Mouse (Mus musculus) lung, adult 2 months (tissue): ENCODE measurements around the gene Akr1e1. TPM values are rescaled to one million over a fixed set of nuclear protein-coding genes. Genes with fewer than 3 reads are reported as not detected.
"Not testable (repeated sequence)": the region's sequence is repeated elsewhere in the genome, so short reads cannot be mapped to it uniquely, and the experiment has no call there.

ENCODE experiments used
- DNase-seq: peaks from one replicate; pipeline ENCODE4 v3.0.0; 2022
- H3K4me1 ChIP-seq: fragments of 200-500 bp; 2 replicates; pipeline ENCODE4 v1.6.1; 2011; ENCODE audit warnings: low read length; ENCODE audit not compliant: control insufficient read depth, insufficient read depth
- H3K4me3 ChIP-seq: fragments of 200-500 bp; replicated peaks from 2 replicates; pipeline ENCODE3; 2011; ENCODE audit warnings: low read depth, mild to moderate bottlenecking, control low read depth, low read length; ENCODE audit errors: extremely low read depth
- CTCF ChIP-seq: fragments of 200-500 bp; IDR thresholded peaks from 2 replicates; pipeline ENCODE4 v1.5.1; 2011; ENCODE audit warnings: mild to moderate bottlenecking, low read length, control low read depth; ENCODE audit not compliant: insufficient read depth
- POLR2A ChIP-seq: fragments of 200-500 bp; IDR thresholded peaks from 2 replicates; pipeline ENCODE4 v1.6.1; 2011; ENCODE audit warnings: low read depth, mild to moderate bottlenecking, control low read depth, low read length, borderline replicate concordance; ENCODE audit errors: extremely low read depth
- WGBS: fragments of 180-500 bp; shearing (Covaris S2); methylation state at CpG from one replicate; pipeline ENCODE4 v1.1.7; 2018; 5-methylcytosine and 5-hydroxymethylcytosine counted together
- polyA plus RNA-seq: library from polyadenylated mRNA; depleted of rRNA; stranded (reverse); fragments of >200 nt; gene quantifications from 2 replicates; pipeline ENCODE4 v1.2.3, GENCODE M21; 2012; rRNA removed

The Akr1e1 gene
- 1.2 and 2.1 TPM in 2 replicates for polyA plus RNA-seq

- DNase-seq, result peak; percentile 81
- no peak for TF ChIP-seq CTCF
- peak; percentile 81; the same call in 1 of the 2 replicates for TF ChIP-seq POLR2A
- Histone ChIP-seq H3K4me1 (no peaks in the 10 kb centered on the region), H3K4me3 (peak within 1 kb of the TSS; percentile 90)
- 3% methylated on average over 10 of the region's 10 CpGs for WGBS
Observed at GRCm38 (mm10) chr13:4608961-4609409, at the start of gene Akr1e1. Gene Akr1e1, minus strand, starts transcription at chr13:4609174.

- no peak overlapping the region for H3K4me3 ChIP-seq
- 87% methylated on average over 5 of the region's 5 CpGs for WGBS
- DNase-seq, result no peak
- TF ChIP-seq POLR2A (no peak), CTCF (no peak)
- H3K4me1 ChIP-seq, result no peaks in the 10 kb centered on the region
Observed at GRCm38 (mm10) chr13:4658346-4658745, 49.4 kb upstream of the Akr1e1 start.

DNA sequence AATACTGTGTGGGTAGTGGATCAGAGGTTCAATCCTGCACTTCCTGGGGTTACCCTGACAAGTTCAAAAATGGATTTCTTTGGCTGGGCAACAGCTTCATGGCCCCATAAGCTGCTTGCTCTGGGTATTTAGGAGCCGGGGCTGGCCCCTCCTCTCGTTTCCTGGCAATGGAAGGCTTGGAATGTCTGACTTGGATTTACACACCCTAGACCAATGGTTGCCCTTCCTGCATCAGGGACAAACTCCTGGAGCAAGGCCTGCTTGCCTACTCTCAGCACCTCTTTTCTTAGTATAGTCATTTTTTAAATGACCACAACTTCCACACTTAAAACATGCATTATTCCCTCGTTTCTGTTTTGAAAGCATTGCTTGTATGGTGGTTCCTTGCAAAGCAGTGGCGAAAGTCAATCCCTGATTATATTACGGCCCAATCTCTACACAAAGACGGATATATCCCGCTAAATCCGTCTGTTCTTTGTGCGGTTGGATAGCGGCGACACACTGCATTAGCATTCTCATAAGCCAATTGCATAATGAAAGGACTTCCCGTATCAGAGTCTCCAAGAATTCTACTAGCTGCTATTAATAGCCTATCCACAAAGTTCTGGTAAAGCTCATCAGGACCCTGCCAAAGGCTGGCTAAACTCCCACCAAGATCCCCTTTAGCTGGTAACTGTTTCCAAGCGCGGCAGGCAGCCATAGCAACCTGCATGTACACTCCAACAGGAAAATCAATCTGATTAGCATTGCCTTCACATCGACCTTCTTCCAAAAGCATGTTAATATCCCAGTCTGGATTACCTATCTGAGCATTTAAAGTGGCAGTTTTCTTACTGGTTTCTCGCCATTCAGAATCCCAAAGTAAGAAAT lies 47.5 kb upstream of the Akr1e1 start:
- WGBS, result 86% methylated on average over 16 of the region's 16 CpGs
- no peak overlapping the region for H3K4me3 ChIP-seq

DNA sequence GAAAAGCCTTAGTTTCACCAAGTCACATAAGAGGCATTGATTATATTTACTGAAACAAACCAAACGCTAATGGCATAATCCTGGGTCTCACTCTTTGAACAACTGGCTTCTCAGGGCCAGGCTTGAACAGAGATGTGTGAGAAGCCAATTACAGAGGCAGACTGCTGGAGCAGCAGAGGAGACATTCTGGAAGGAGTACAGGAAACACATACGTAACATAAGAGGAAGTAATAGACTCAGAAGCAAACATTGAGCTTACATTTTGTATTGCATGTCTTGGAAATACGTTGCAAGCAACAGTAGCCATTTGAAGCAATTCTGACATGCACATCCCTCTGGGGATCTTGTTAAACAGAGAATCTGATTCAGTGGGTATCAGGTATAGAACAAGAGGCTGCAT lies 41.2 kb upstream of the Akr1e1 start:
- WGBS, result 50% methylated on average over 3 of the region's 3 CpGs
- TF ChIP-seq CTCF, result no peak
- no peak for TF ChIP-seq POLR2A
- H3K4me1 ChIP-seq, result no peaks in the 10 kb centered on the region
- DNase-seq, result no peak
- H3K4me3 ChIP-seq, result no peak overlapping the region

More for the DNA sequence above, 47.5 kb upstream of the Akr1e1 start:
- no peak for TF ChIP-seq POLR2A
- TF ChIP-seq CTCF, result no peak
- H3K4me1 ChIP-seq, result no peaks in the 10 kb centered on the region
- no peak for DNase-seq

GRCm38 (mm10) chr13:4645248-4645647 lies 36.3 kb upstream of the Akr1e1 start:
- TF ChIP-seq POLR2A, result no peak
- no peak for TF ChIP-seq CTCF
- 80% methylated on average over 3 of the region's 3 CpGs for WGBS
- DNase-seq, result no peak

GRCm38 (mm10) chr13:4610902-4611301 lies 1.9 kb upstream of the Akr1e1 start:
- TF ChIP-seq POLR2A (no peak), CTCF (no peak)
- DNase-seq, result no peak
- Histone ChIP-seq H3K4me3 (no peak overlapping the region), H3K4me1 (no peaks in the 10 kb centered on the region)

More at GRCm38 (mm10) chr13:4645248-4645647, 36.3 kb upstream of the Akr1e1 start:
- no peak overlapping the region for H3K4me3 ChIP-seq
- no peaks in the 10 kb centered on the region for H3K4me1 ChIP-seq

GRCm38 (mm10) chr13:4608530-4608929 lies 444 bp downstream of the Akr1e1 start:
- Histone ChIP-seq H3K4me1 (no peaks in the 10 kb centered on the region), H3K4me3 (peak overlapping the region; percentile 90)
- 12% methylated on average over 9 of the region's 9 CpGs for WGBS
- TF ChIP-seq CTCF (no peak), POLR2A (no peak)
- DNase-seq, result no peak

DNA sequence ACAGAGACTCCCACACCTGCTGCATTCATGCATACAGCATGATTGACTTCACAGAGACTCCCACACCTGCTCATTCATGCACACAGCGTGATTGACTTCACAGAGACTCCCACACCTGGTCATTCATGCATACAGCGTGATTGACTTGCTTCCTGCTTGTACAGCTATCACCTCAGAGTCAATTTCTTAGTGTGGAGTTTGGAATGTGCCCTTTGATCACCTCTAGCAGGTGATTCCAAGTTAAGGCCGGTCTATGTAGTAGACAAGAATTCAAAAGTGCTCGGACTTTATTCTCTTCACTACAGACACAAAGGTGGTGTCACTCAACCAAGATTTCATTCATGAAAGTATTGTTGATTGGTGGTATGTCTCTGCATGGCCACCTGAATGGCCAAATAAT lies 2.2 kb downstream of the Akr1e1 start:
- Histone ChIP-seq H3K4me1 (no peaks in the 10 kb centered on the region), H3K4me3 (no peak overlapping the region)
- DNase-seq, result no peak
- TF ChIP-seq CTCF (no peak), POLR2A (no peak)
- WGBS, result 86% methylated on average over 4 of the region's 4 CpGs

GRCm38 (mm10) chr13:4603431-4603830 lies 5.5 kb downstream of the Akr1e1 start:
- not testable (repeated sequence) for H3K4me1 ChIP-seq, DNase-seq, H3K4me3 ChIP-seq
- WGBS, result 48% methylated on average over 3 of the region's 3 CpGs

GRCm38 (mm10) chr13:4576921-4577320 lies 32.1 kb downstream of the Akr1e1 start:
- TF ChIP-seq POLR2A (no peak), CTCF (no peak)
- DNase-seq, result no peak
- 80% methylated on average over 1 of the region's 1 CpGs for WGBS
- Histone ChIP-seq H3K4me3 (no peak overlapping the region), H3K4me1 (no peaks in the 10 kb centered on the region)
